Mouse (Mus musculus) liver, embryonic 14.5 days (tissue): Measurements from ENCODE around the gene Slc9a2. TPM values are rescaled to one million over a fixed set of nuclear protein-coding genes. Genes with fewer than 3 reads are reported as not detected.

Experiments used
- ATAC-seq: fragments of 200-750 bp; cut with Nextera tagmentation; 2 replicates; pipeline ENCODE4 v1.8.0; 2017; ENCODE audit warnings: moderate number of reproducible peaks, mild to moderate bottlenecking, moderate library complexity; ENCODE audit not compliant: insufficient read depth
- DNase-seq, 3 experiments: peaks; one replicate each; pipeline ENCODE4 v3.0.0-alpha.2; 2012 to 2013; ENCODE audit warnings: low read depth in 3 of 3, low spot score in 3 of 3
- H3K27ac ChIP-seq: fragments of 300-500 bp; sonication (generic); 2 replicates; pipeline ENCODE4 v1.5.1; 2014; ENCODE audit warnings: moderate library complexity, mild to moderate bottlenecking, control low read depth, inconsistent platforms
- H3K27me3 ChIP-seq: fragments of 300-500 bp; sonication (generic); 2 replicates; pipeline ENCODE4 v1.6.1; 2014; ENCODE audit warnings: mild to moderate bottlenecking, low read length, moderate library complexity; ENCODE audit not compliant: control insufficient read depth, insufficient read depth
- H3K36me3 ChIP-seq: fragments of 300-500 bp; sonication (generic); replicated peaks from 2 replicates; pipeline ENCODE4 v1.6.1; 2014; ENCODE audit warnings: low read depth; ENCODE audit not compliant: control insufficient read depth, insufficient read depth
- H3K4me1 ChIP-seq, 2 experiments: fragments of 200-500 bp in 1 of 2; fragments of 300-500 bp in 1 of 2; sonication (generic) in 1 of 2; replicated peaks; 2 replicates each; pipeline ENCODE4 v1.6.1; 2012 to 2014; ENCODE audit warnings: antibody characterized with exemption in 1 of 2, inconsistent platforms in 1 of 2, low read length in 1 of 2; ENCODE audit not compliant: control insufficient read depth in 2 of 2, insufficient read depth in 2 of 2
- H3K4me2 ChIP-seq: fragments of 300-500 bp; sonication (generic); 2 replicates; pipeline ENCODE4 v1.6.1; 2014; ENCODE audit warnings: low read depth, mild to moderate bottlenecking, control low read depth, moderate library complexity
- H3K4me3 ChIP-seq, 2 experiments: fragments of 200-500 bp in 1 of 2; fragments of 300-500 bp in 1 of 2; sonication (generic) in 1 of 2; 2 replicates each; pipeline ENCODE4 v1.5.1; 2012 to 2014; ENCODE audit warnings: low read depth in 2 of 2, low read length in 2 of 2, mild to moderate bottlenecking in 2 of 2, control low read depth in 1 of 2, inconsistent platforms in 1 of 2, moderate library complexity in 1 of 2; ENCODE audit not compliant: insufficient read depth in 1 of 2
- H3K9ac ChIP-seq: fragments of 300-500 bp; sonication (generic); replicated peaks from 2 replicates; pipeline ENCODE4 v1.6.1; 2014; ENCODE audit warnings: mild to moderate bottlenecking, control low read depth, moderate library complexity
- H3K9me3 ChIP-seq: fragments of 300-500 bp; sonication (generic); 2 replicates; pipeline ENCODE4 v1.6.1; 2016; ENCODE audit warnings: low read length, mixed read lengths; ENCODE audit not compliant: control insufficient read depth
- CTCF ChIP-seq: IDR thresholded peaks from 2 replicates; pipeline ENCODE4 v1.5.1; 2016; ENCODE audit warnings: antibody characterized with exemption, low read depth, control low read depth
- EP300 ChIP-seq: IDR thresholded peaks from 2 replicates; pipeline ENCODE4 v1.6.1; 2016; ENCODE audit warnings: antibody characterized with exemption, low read depth
- WGBS: fragments of 180-500 bp; shearing (Covaris S2); extraction: QIAGEN DNeasy Blood & Tissue Kit; methylation state at CpG from one replicate; pipeline ENCODE4 v1.1.7; 2014; ENCODE audit not compliant: insufficient replicate concordance; 5-methylcytosine and 5-hydroxymethylcytosine counted together
- polyA plus RNA-seq, 2 experiments: library from polyadenylated mRNA; depleted of rRNA in 1 of 2; stranded (reverse) in 1 of 2; unstranded in 1 of 2; fragments of >200 nt; fragmentation: Nextera tagmentation in 1 of 2; extraction: Ambion mirVana in 1 of 2; gene quantifications; 2 replicates each; pipeline versions ENCODE4 v1.2.1 to v1.2.3; 2012 to 2014

Gene Slc9a2
- polyA plus RNA-seq, 2 experiments, result 0.01 TPM; not detected in 1

DNA sequence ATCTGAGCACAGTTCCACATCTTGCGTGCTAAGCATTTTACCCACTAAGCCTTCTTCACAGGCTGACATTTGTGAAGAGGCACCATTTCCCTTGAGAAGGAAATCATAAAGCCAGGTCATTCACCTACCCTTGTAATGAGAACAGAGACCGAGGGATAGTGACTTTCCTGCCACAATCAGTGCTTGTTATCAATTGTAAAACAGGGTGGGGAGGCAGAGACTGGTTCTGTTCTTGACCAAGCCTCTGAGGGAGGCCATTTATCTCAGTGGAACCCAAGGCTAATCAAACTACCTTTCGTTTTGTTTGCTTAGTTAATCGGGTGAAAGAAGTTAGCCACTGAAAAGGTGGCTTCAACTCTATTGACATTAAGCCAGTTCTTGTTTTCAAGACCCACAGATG, 23.3 kb upstream of the Slc9a2 start:
- Histone ChIP-seq H3K4me3 (no peak overlapping the region), H3K36me3 (no peaks in the 10 kb centered on the region), H3K4me2 (no peak overlapping the region), H3K27me3 (no peaks in the 10 kb centered on the region), H3K9ac (no peak overlapping the region), H3K9me3 (no peaks in the 10 kb centered on the region), H3K4me1 (no peaks in the 10 kb centered on the region), H3K27ac (no peak overlapping the region)
- 36% methylated on average over 4 of the region's 4 CpGs for WGBS
- no peak for ATAC-seq
- no peak for DNase-seq
- TF ChIP-seq EP300 (no peak), CTCF (no peak)

DNA sequence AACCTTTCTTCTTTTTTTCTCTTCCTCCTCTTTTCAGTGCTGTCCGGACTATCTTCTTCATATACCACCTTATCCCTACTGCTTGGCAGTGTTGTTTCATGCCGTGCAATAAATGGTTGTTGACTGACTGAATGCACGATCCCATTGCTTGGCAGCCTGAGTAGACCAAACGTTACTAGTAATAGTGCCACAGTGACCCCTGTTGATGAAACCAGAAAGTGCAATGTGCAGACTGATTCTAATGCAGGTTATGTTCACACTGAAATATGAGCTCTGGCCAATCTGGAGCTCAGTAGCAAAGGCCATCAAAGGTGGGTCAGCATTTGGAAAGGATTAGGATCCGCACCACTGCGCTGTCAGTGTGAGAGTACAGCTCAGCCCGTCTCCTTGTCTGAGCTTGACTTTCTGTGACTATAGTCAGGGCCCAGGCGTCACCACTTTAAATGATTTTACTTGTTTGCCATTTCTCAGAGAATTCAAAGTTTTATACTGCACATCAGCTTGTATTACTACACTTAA, 22.3 kb upstream of the Slc9a2 start:
- no peak overlapping the region for H3K9ac ChIP-seq
- no peak overlapping the region for H3K4me2 ChIP-seq
- 43% methylated on average over 8 of the region's 8 CpGs for WGBS
- TF ChIP-seq EP300 (no peak), CTCF (peak; percentile 63)
- H3K9me3 ChIP-seq, result no peaks in the 10 kb centered on the region
- ATAC-seq, result no peak
- no peaks in the 10 kb centered on the region for H3K27me3 ChIP-seq
- peak; percentile 4 to 17 (median 5) for DNase-seq
- H3K4me3 ChIP-seq, result no peak overlapping the region
- no peaks in the 10 kb centered on the region for H3K4me1 ChIP-seq
- no peaks in the 10 kb centered on the region for H3K36me3 ChIP-seq
- H3K27ac ChIP-seq, result no peak overlapping the region

DNA sequence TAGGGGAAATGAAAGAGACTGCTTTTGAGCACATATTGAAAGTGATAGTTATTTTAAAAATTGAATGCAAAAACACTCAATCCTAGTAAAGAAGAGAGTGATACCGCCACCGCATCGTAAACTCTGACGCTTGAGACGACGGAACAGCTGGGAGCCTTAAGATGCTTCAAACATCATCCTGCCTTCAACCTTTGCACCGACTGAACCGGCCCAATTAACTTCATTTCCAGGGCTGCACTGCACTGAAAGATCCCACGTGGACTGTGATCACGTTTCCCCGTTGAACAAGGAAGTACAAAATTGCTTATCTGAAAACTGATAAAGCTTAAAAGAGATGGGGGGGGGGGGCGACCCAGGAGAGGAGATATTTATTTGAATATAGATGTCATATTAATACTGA, 21.4 kb upstream of the Slc9a2 start:
- TF ChIP-seq CTCF (no peak), EP300 (no peak)

DNA sequence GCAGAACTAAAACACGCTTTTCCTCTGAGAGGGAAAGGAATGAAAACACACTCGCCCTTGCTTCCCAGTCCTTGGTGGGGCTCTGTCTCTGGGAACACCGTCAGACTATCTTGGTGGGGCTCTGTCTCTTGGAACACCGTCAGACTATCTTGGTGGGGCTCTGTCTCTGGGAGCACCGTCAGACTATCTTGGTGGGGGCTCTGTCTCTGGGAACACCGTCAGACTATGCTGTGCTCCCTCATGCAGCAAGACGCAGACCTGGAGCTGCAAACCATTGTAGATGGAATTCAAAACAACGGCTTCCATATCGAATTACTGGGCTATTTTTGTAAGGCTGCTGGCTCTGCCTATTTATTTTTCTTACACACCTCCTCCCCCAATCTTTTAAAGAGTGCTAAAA, 20.9 kb upstream of the Slc9a2 start:
- Histone ChIP-seq H3K4me3 (no peak overlapping the region), H3K27ac (no peak overlapping the region), H3K4me1 (no peaks in the 10 kb centered on the region), H3K4me2 (no peak overlapping the region), H3K9ac (no peak overlapping the region), H3K36me3 (no peaks in the 10 kb centered on the region), H3K9me3 (no peaks in the 10 kb centered on the region), H3K27me3 (no peaks in the 10 kb centered on the region)
- DNase-seq (no peak), ATAC-seq (no peak)
- WGBS, result 60% methylated on average over 9 of the region's 9 CpGs
- TF ChIP-seq EP300 (no peak), CTCF (no peak)

More for the DNA sequence above, 21.4 kb upstream of the Slc9a2 start:
- H3K27ac ChIP-seq, result no peak overlapping the region
- no peak overlapping the region for H3K4me2 ChIP-seq
- H3K9ac ChIP-seq, result no peak overlapping the region
- H3K4me3 ChIP-seq, result no peak overlapping the region
- no peaks in the 10 kb centered on the region for H3K4me1 ChIP-seq
- 48% methylated on average over 12 of the region's 12 CpGs for WGBS
- DNase-seq, result no peak
- no peaks in the 10 kb centered on the region for H3K9me3 ChIP-seq
- no peaks in the 10 kb centered on the region for H3K36me3 ChIP-seq
- no peaks in the 10 kb centered on the region for H3K27me3 ChIP-seq
- no peak for ATAC-seq

DNA sequence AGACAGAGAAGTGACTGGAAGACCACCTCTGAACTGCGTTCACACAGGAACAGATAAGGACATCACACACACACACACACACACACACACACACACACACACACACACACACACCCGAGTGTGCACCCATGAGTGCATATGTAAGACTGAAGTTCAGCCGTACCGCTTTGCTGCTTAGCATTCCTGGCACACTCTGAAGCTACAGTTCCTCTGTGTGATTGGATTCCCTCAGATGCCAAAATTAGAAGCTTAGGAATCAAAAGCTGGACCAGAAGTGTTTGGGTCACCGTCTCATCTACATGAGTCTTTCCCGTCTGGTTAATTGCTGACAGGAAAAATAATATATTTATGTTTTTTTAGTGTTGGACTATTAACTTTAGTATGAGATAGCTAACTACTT, 19.5 kb upstream of the Slc9a2 start:
- no peaks in the 10 kb centered on the region for H3K36me3 ChIP-seq
- H3K4me2 ChIP-seq, result no peak overlapping the region
- H3K4me1 ChIP-seq, result no peaks in the 10 kb centered on the region
- no peak overlapping the region for H3K9ac ChIP-seq
- 70% methylated on average over 6 of the region's 6 CpGs for WGBS
- ATAC-seq, result no peak
- no peak for TF ChIP-seq EP300
- TF ChIP-seq CTCF, result no peak
- DNase-seq, result no peak
- no peaks in the 10 kb centered on the region for H3K9me3 ChIP-seq
- no peaks in the 10 kb centered on the region for H3K27me3 ChIP-seq
- H3K27ac ChIP-seq, result no peak overlapping the region
- H3K4me3 ChIP-seq, result no peak overlapping the region
